Mouse (Mus musculus): ENCODE data around the gene Lclat1.

The Lclat1 gene

GRCm38 (mm10) chr17:73200380-73200779 lies 92.6 kb downstream of the Lclat1 start:
- H3K27me3 ChIP-seq (ENCODE audit: insufficient read depth, low read length) = no peaks in the 10 kb centered on the region
- no peak overlapping the region for H3K4me3 ChIP-seq (replicated peaks; ENCODE audit: low read length)
- H3K36me3 ChIP-seq (ENCODE audit: insufficient read depth, low read length) = no peaks in the 10 kb centered on the region
- TF ChIP-seq NANOG (IDR thresholded peaks at IDR 0.05; ENCODE audit: borderline replicate concordance, low read length) (no peak), CTCF (conservative IDR thresholded peaks at IDR 0.05; ENCODE audit: low read length) (no peak), POU5F1 (IDR thresholded peaks at IDR 0.05; ENCODE audit: borderline replicate concordance, low read length) (no peak)
- H3K4me1 ChIP-seq (replicated peaks; ENCODE audit: low read depth, low read length) = no peaks in the 10 kb centered on the region
- peaks cover 6% of the 10 kb centered on the region for H3K9me3 ChIP-seq (ENCODE audit: low read length)

GRCm38 (mm10) chr17:73203642-73204332 lies 96.0 kb downstream of the Lclat1 start:
- no peaks in the 10 kb centered on the region for H3K4me1 ChIP-seq (replicated peaks; ENCODE audit: low read depth, low read length)
- H3K4me3 ChIP-seq (replicated peaks; ENCODE audit: low read length) = no peak overlapping the region
- peaks cover 6% of the 10 kb centered on the region for H3K9me3 ChIP-seq (ENCODE audit: low read length)
- H3K27me3 ChIP-seq (ENCODE audit: insufficient read depth, low read length) = no peaks in the 10 kb centered on the region
- no peaks in the 10 kb centered on the region for H3K36me3 ChIP-seq (ENCODE audit: insufficient read depth, low read length)
- no peak for TF ChIP-seq POU5F1 (IDR thresholded peaks at IDR 0.05; ENCODE audit: borderline replicate concordance, low read length)
- TF ChIP-seq CTCF (conservative IDR thresholded peaks at IDR 0.05; ENCODE audit: low read length) = no peak
- no peak for TF ChIP-seq NANOG (IDR thresholded peaks at IDR 0.05; ENCODE audit: borderline replicate concordance, low read length)

GRCm38 (mm10) chr17:73210960-73211531 lies 103.3 kb downstream of the Lclat1 start:
- TF ChIP-seq POU5F1 (IDR thresholded peaks at IDR 0.05; ENCODE audit: borderline replicate concordance, low read length) (no peak), CTCF (conservative IDR thresholded peaks at IDR 0.05; ENCODE audit: low read length) (no peak), NANOG (IDR thresholded peaks at IDR 0.05; ENCODE audit: borderline replicate concordance, low read length) (no peak)
- Histone ChIP-seq H3K27me3 (ENCODE audit: insufficient read depth, low read length) (no peaks in the 10 kb centered on the region), H3K36me3 (ENCODE audit: insufficient read depth, low read length) (no peaks in the 10 kb centered on the region), H3K9me3 (ENCODE audit: low read length) (no peaks in the 10 kb centered on the region), H3K4me3 (replicated peaks; ENCODE audit: low read length) (no peak overlapping the region), H3K4me1 (replicated peaks; ENCODE audit: low read depth, low read length) (no peaks in the 10 kb centered on the region)

GRCm38 (mm10) chr17:73212754-73213153 lies 105.0 kb downstream of the Lclat1 start:
- H3K4me1 ChIP-seq (replicated peaks; ENCODE audit: low read depth, low read length) = no peaks in the 10 kb centered on the region; the same call in 1 of the 2 replicates
- no peak overlapping the region for H3K4me3 ChIP-seq (replicated peaks; ENCODE audit: low read length)
- no peaks in the 10 kb centered on the region for H3K27me3 ChIP-seq (ENCODE audit: insufficient read depth, low read length)
- TF ChIP-seq NANOG (IDR thresholded peaks at IDR 0.05; ENCODE audit: borderline replicate concordance, low read length) = no peak
- no peak for TF ChIP-seq POU5F1 (IDR thresholded peaks at IDR 0.05; ENCODE audit: borderline replicate concordance, low read length)
- TF ChIP-seq CTCF (conservative IDR thresholded peaks at IDR 0.05; ENCODE audit: low read length) = no peak
- no peaks in the 10 kb centered on the region for H3K36me3 ChIP-seq (ENCODE audit: insufficient read depth, low read length)
- no peaks in the 10 kb centered on the region for H3K9me3 ChIP-seq (ENCODE audit: low read length)

- no peaks in the 10 kb centered on the region for H3K27me3 ChIP-seq (ENCODE audit: insufficient read depth, low read length)
- TF ChIP-seq POU5F1 (IDR thresholded peaks at IDR 0.05; ENCODE audit: borderline replicate concordance, low read length) = no peak
- no peak for TF ChIP-seq NANOG (IDR thresholded peaks at IDR 0.05; ENCODE audit: borderline replicate concordance, low read length)
- TF ChIP-seq CTCF (conservative IDR thresholded peaks at IDR 0.05; ENCODE audit: low read length) = no peak
- H3K4me1 ChIP-seq (replicated peaks; ENCODE audit: low read depth, low read length) = no peaks in the 10 kb centered on the region; the same call in 1 of the 2 replicates
- no peak overlapping the region for H3K4me3 ChIP-seq (replicated peaks; ENCODE audit: low read length)
- no peaks in the 10 kb centered on the region for H3K9me3 ChIP-seq (ENCODE audit: low read length)
- no peaks in the 10 kb centered on the region for H3K36me3 ChIP-seq (ENCODE audit: insufficient read depth, low read length)
Observed at GRCm38 (mm10) chr17:73213187-73213586, 105.4 kb downstream of the Lclat1 start.

GRCm38 (mm10) chr17:73213677-73214076 lies 105.9 kb downstream of the Lclat1 start:
- Histone ChIP-seq H3K36me3 (ENCODE audit: insufficient read depth, low read length) (no peaks in the 10 kb centered on the region), H3K9me3 (ENCODE audit: low read length) (no peaks in the 10 kb centered on the region), H3K27me3 (ENCODE audit: insufficient read depth, low read length) (no peaks in the 10 kb centered on the region), H3K4me1 (replicated peaks; ENCODE audit: low read depth, low read length) (no peaks in the 10 kb centered on the region; the same call in 1 of the 2 replicates), H3K4me3 (replicated peaks; ENCODE audit: low read length) (no peak overlapping the region)
- TF ChIP-seq CTCF (conservative IDR thresholded peaks at IDR 0.05; ENCODE audit: low read length) (no peak), NANOG (IDR thresholded peaks at IDR 0.05; ENCODE audit: borderline replicate concordance, low read length) (no peak), POU5F1 (IDR thresholded peaks at IDR 0.05; ENCODE audit: borderline replicate concordance, low read length) (no peak)

- no peak overlapping the region for H3K4me3 ChIP-seq (replicated peaks; ENCODE audit: low read length)
- H3K36me3 ChIP-seq (ENCODE audit: insufficient read depth, low read length) = no peaks in the 10 kb centered on the region
- H3K4me1 ChIP-seq (replicated peaks; ENCODE audit: low read depth, low read length) = peaks cover 4% of the 10 kb centered on the region
- no peaks in the 10 kb centered on the region for H3K27me3 ChIP-seq (ENCODE audit: insufficient read depth, low read length)
- H3K9me3 ChIP-seq (ENCODE audit: low read length) = no peaks in the 10 kb centered on the region
- TF ChIP-seq POU5F1 (IDR thresholded peaks at IDR 0.05; ENCODE audit: borderline replicate concordance, low read length) (no peak), CTCF (conservative IDR thresholded peaks at IDR 0.05; ENCODE audit: low read length) (no peak), NANOG (IDR thresholded peaks at IDR 0.05; ENCODE audit: borderline replicate concordance, low read length) (no peak)
Observed at GRCm38 (mm10) chr17:73217274-73217673, 109.5 kb downstream of the Lclat1 start.

- Histone ChIP-seq H3K27me3 (ENCODE audit: insufficient read depth, low read length) (no peaks in the 10 kb centered on the region), H3K9me3 (ENCODE audit: low read length) (no peaks in the 10 kb centered on the region), H3K4me1 (replicated peaks; ENCODE audit: low read depth, low read length) (peaks cover 9% of the 10 kb centered on the region), H3K36me3 (ENCODE audit: insufficient read depth, low read length) (no peaks in the 10 kb centered on the region), H3K4me3 (replicated peaks; ENCODE audit: low read length) (no peak overlapping the region)
- TF ChIP-seq NANOG (IDR thresholded peaks at IDR 0.05; ENCODE audit: borderline replicate concordance, low read length) (no peak), CTCF (conservative IDR thresholded peaks at IDR 0.05; ENCODE audit: low read length) (no peak), POU5F1 (IDR thresholded peaks at IDR 0.05; ENCODE audit: borderline replicate concordance, low read length) (no peak)
Observed at GRCm38 (mm10) chr17:73220746-73221145, 113.0 kb downstream of the Lclat1 start.

Data from E14TG2a.4 (cell line).